27 mouse cellular contexts compared by ENCODE assay signal in genomic region chr1:74848946-74849345, GRCm38 (mm10). TPM values are rescaled to one million over a fixed set of nuclear protein-coding genes. Genes with fewer than 3 reads are reported as not detected.
DNase-seq lines count a peak whose midpoint lies in the region; ATAC-seq and TF ChIP-seq lines count a peak whose summit lies in the region.
"Had no signal": no experiment of that assay in that cellular context is flagged by ENCODE, and none has a peak within 500 bp of the region (broad histone marks: within the 10 kb centered on the region; RNA-seq: fewer than 3 reads in every experiment).

No protein-coding gene starts in this region.

- peaks cover 46% of the 10 kb centered on the region for H3K27me3 ChIP-seq in midbrain, embryonic 10.5 days (ENCODE audit: low read depth, poor library complexity, severe bottlenecking)
- H3K27me3 ChIP-seq in midbrain, embryonic 11.5 days (ENCODE audit: control insufficient read depth, insufficient read depth, low read length): no peaks in the 10 kb centered on the region
- peaks cover 61% of the 10 kb centered on the region for H3K27me3 ChIP-seq in forebrain, embryonic 10.5 days (ENCODE audit: poor library complexity, severe bottlenecking)
- peaks cover 3% of the 10 kb centered on the region; the same call in 1 of the 2 replicates for H3K27me3 ChIP-seq in stomach, postnatal 0 days (ENCODE audit: control insufficient read depth, insufficient read depth, low read length)

- H3K9ac ChIP-seq in midbrain, embryonic 11.5 days (ENCODE audit: low read length): no peak overlapping the region
- H3K9ac ChIP-seq in stomach, postnatal 0 days (ENCODE audit: low read length): no peak overlapping the region
- H3K9ac ChIP-seq: embryonic facial prominence, embryonic 12.5 days; forebrain, embryonic 12.5 days had no signal

- no peak for DNase-seq in left cerebral cortex, adult 2 months (ENCODE audit: extremely low spot score in 1 of 2, low spot score in 2 of 2)
- no peak for DNase-seq in left cerebral cortex, adult 8-10 months (ENCODE audit: low spot score in 2 of 2)
- no peak for DNase-seq in midbrain, embryonic 10.5 days (ENCODE audit: low spot score)
- DNase-seq in midbrain, embryonic 11.5 days (ENCODE audit: low spot score, missing footprints): no peak
- DNase-seq in brain, adult 2 months (ENCODE audit: low read depth, low spot score): peak; percentile 55
- no peak for DNase-seq in forebrain, embryonic 10.5 days (ENCODE audit: extremely low spot score, low spot score)
- DNase-seq in stomach, postnatal 0 days (ENCODE audit: low spot score): no peak
- DNase-seq: adrenal gland, adult 8-10 months; adrenal gland, postnatal 14 days; adrenal gland, postnatal 36 days; cerebellum, adult 11 months; cerebellum, adult 18-20 months; cerebellum, adult 8-10 months; cerebellum, adult 9-11 months; cerebellum, postnatal 14 days; cerebellum, postnatal 36 days had no signal

- TF ChIP-seq POLR2A in cortical plate, adult 2 months (IDR thresholded peaks at IDR 0.05; ENCODE audit: extremely low read depth, insufficient read depth, low read length): no peak

- no peak for ATAC-seq in midbrain, embryonic 11.5 days (ENCODE audit: low FRiP score)
- ATAC-seq in stomach, postnatal 0 days (ENCODE audit: low FRiP score, low TSS enrichment): no peak
- ATAC-seq: forebrain, embryonic 14.5 days; forebrain, embryonic 16.5 days had no signal

- no peak for TF ChIP-seq CTCF in left cerebral cortex, adult 2 months (IDR thresholded peaks at IDR 0.05)
- no peak for TF ChIP-seq CTCF in cortical plate, adult 2 months (IDR thresholded peaks at IDR 0.05; ENCODE audit: extremely low read depth, insufficient read depth, low read length)
- TF ChIP-seq CTCF in stomach, postnatal 0 days (IDR thresholded peaks at IDR 0.05; ENCODE audit: low read depth): no peak

- 63% methylated on average over 5 of the region's 5 CpGs for WGBS in midbrain, embryonic 10.5 days
- WGBS in midbrain, embryonic 11.5 days: 60% methylated on average over 5 of the region's 5 CpGs
- WGBS in forebrain, embryonic 10.5 days: 53% methylated on average over 5 of the region's 5 CpGs
- 60% methylated on average over 5 of the region's 5 CpGs for WGBS in stomach, postnatal 0 days

- peaks cover 56% of the 10 kb centered on the region for H3K4me1 ChIP-seq in midbrain, embryonic 10.5 days
- peaks cover 33% of the 10 kb centered on the region for H3K4me1 ChIP-seq in midbrain, embryonic 11.5 days (ENCODE audit: control insufficient read depth, insufficient read depth, low read length)
- H3K4me1 ChIP-seq in cortical plate, adult 2 months (ENCODE audit: control insufficient read depth, insufficient read depth, low read length): peaks cover 11% of the 10 kb centered on the region
- peaks cover 30% of the 10 kb centered on the region for H3K4me1 ChIP-seq in forebrain, embryonic 10.5 days
- H3K4me1 ChIP-seq in stomach, postnatal 0 days (replicated peaks; ENCODE audit: control insufficient read depth, insufficient read depth): no peaks in the 10 kb centered on the region
- H3K4me1 ChIP-seq: embryonic facial prominence, embryonic 12.5 days had no signal

- intact Hi-C loops in left cerebral cortex, adult 2 months (cut with DNase I): no loop called here

- no peaks in the 10 kb centered on the region for H3K9me3 ChIP-seq in midbrain, embryonic 10.5 days (replicated peaks)
- H3K9me3 ChIP-seq in midbrain, embryonic 11.5 days (ENCODE audit: control insufficient read depth, low read length): no peaks in the 10 kb centered on the region
- no peaks in the 10 kb centered on the region for H3K9me3 ChIP-seq in forebrain, embryonic 10.5 days
- no peaks in the 10 kb centered on the region for H3K9me3 ChIP-seq in stomach, postnatal 0 days (ENCODE audit: control insufficient read depth, low read length)
- H3K9me3 ChIP-seq: embryonic facial prominence, embryonic 10.5 days; embryonic facial prominence, embryonic 12.5 days; forebrain, embryonic 12.5 days had no signal

- H3K27ac ChIP-seq in left cerebral cortex, adult 2 months: peak overlapping the region; percentile 94
- 0 out of 2 replicates have a peak overlapping the region, but pooled peaks have one; percentile 55 for H3K27ac ChIP-seq in midbrain, embryonic 10.5 days (replicated peaks)
- H3K27ac ChIP-seq in midbrain, embryonic 11.5 days (ENCODE audit: low read depth, low read length): no peak overlapping the region
- H3K27ac ChIP-seq in cortical plate, adult 2 months (ENCODE audit: insufficient read depth, low read length): peak overlapping the region; percentile 85
- no peak overlapping the region for H3K27ac ChIP-seq in forebrain, embryonic 10.5 days
- H3K27ac ChIP-seq in stomach, postnatal 0 days (replicated peaks): no peak overlapping the region
- H3K27ac ChIP-seq: embryonic facial prominence, embryonic 10.5 days; embryonic facial prominence, embryonic 12.5 days; forebrain, embryonic 12.5 days had no signal

- no peak for TF ChIP-seq EP300 in stomach, postnatal 0 days (optimal IDR thresholded peaks at IDR 0.05)

- H3K4me3 ChIP-seq in left cerebral cortex, adult 2 months: no peak overlapping the region
- no peak overlapping the region for H3K4me3 ChIP-seq in midbrain, embryonic 10.5 days
- no peak overlapping the region for H3K4me3 ChIP-seq in midbrain, embryonic 11.5 days (ENCODE audit: low read depth, low read length)
- H3K4me3 ChIP-seq in cortical plate, adult 2 months (ENCODE audit: insufficient read depth, low read length): no peak overlapping the region
- no peak overlapping the region for H3K4me3 ChIP-seq in forebrain, embryonic 10.5 days
- H3K4me3 ChIP-seq in stomach, postnatal 0 days (ENCODE audit: low read depth, low read length): no peak overlapping the region
- H3K4me3 ChIP-seq: embryonic facial prominence, embryonic 10.5 days; embryonic facial prominence, embryonic 12.5 days; forebrain, embryonic 12.5 days had no signal

- H3K4me2 ChIP-seq in midbrain, embryonic 11.5 days: no peak overlapping the region
- no peak overlapping the region for H3K4me2 ChIP-seq in stomach, postnatal 0 days (replicated peaks; ENCODE audit: low read depth)
- H3K4me2 ChIP-seq: embryonic facial prominence, embryonic 12.5 days; forebrain, embryonic 12.5 days had no signal

- H3K36me3 ChIP-seq in midbrain, embryonic 10.5 days: no peaks in the 10 kb centered on the region
- no peaks in the 10 kb centered on the region for H3K36me3 ChIP-seq in midbrain, embryonic 11.5 days (ENCODE audit: control insufficient read depth, insufficient read depth, low read length)
- H3K36me3 ChIP-seq in forebrain, embryonic 10.5 days (replicated peaks): no peaks in the 10 kb centered on the region
- H3K36me3 ChIP-seq in stomach, postnatal 0 days (ENCODE audit: control insufficient read depth, insufficient read depth, low read length): no peaks in the 10 kb centered on the region
- H3K36me3 ChIP-seq: embryonic facial prominence, embryonic 10.5 days; embryonic facial prominence, embryonic 12.5 days; forebrain, embryonic 12.5 days had no signal

RNA-seq across cellular contexts. Expression of gene Cdk5r2, which starts 5.8 kb away (rescaled TPM):
- total RNA-seq in left cerebral cortex, adult 2 months (2021): 100 to 1,000 TPM; 365 to 389 TPM
- total RNA-seq in left cerebral cortex, adult 8-10 months (2022): 100 to 1,000 TPM; 264 to 303 (median 291) TPM
- polyA plus RNA-seq in midbrain, embryonic 10.5 days (2016; fragmentation: Nextera tagmentation; extraction: Ambion mirVana): 1.3 and 2.2 TPM in 2 replicates
- 5.7 and 5.8 TPM in 2 replicates for polyA plus RNA-seq in midbrain, embryonic 11.5 days (2014; fragmentation: Nextera tagmentation; extraction: Ambion mirVana)
- polyA plus RNA-seq in cortical plate, adult 2 months (2012; rRNA removed): 304 and 313 TPM in 2 replicates
- 0.22 and 0.25 TPM in 2 replicates for polyA plus RNA-seq in forebrain, embryonic 10.5 days (2016; fragmentation: Nextera tagmentation; extraction: Ambion mirVana)
- polyA plus RNA-seq in stomach, postnatal 0 days (2015; fragmentation: Nextera tagmentation; extraction: Ambion mirVana): 0.12 and 0.19 TPM in 2 replicates
- total RNA-seq: common myeloid progenitor, adult 5-6 weeks; MEL had no signal

RNA-seq across cellular contexts. Expression of gene Fev, which starts 36.3 kb away (rescaled TPM):
- not detected for total RNA-seq in left cerebral cortex, adult 2 months (2021)
- under 1 TPM in 1 of 4 experiments, not detected in 3; 0.37 TPM for total RNA-seq in left cerebral cortex, adult 8-10 months (2022)
- polyA plus RNA-seq in midbrain, embryonic 10.5 days (2016; fragmentation: Nextera tagmentation; extraction: Ambion mirVana): 0.36 TPM in 1 of 2 replicates, not detected in the other
- 0.41 and 0.69 TPM in 2 replicates for polyA plus RNA-seq in midbrain, embryonic 11.5 days (2014; fragmentation: Nextera tagmentation; extraction: Ambion mirVana)
- polyA plus RNA-seq in cortical plate, adult 2 months (2012; rRNA removed): not detected in 2 replicates
- polyA plus RNA-seq in forebrain, embryonic 10.5 days (2016; fragmentation: Nextera tagmentation; extraction: Ambion mirVana): not detected in 2 replicates
- 0.22 and 0.31 TPM in 2 replicates for polyA plus RNA-seq in stomach, postnatal 0 days (2015; fragmentation: Nextera tagmentation; extraction: Ambion mirVana)
- total RNA-seq: common myeloid progenitor, adult 5-6 weeks; ES-E14; MEL had no signal
- polyA plus RNA-seq: C2C12; embryonic facial prominence, embryonic 10.5 days; embryonic facial prominence, embryonic 14.5 days; forebrain, embryonic 12.5 days; forebrain, embryonic 14.5 days; forebrain, embryonic 16.5 days had no signal

RNA-seq across cellular contexts. Expression of gene Cryba2, which starts 44.0 kb away (rescaled TPM):
- total RNA-seq in left cerebral cortex, adult 2 months (2021): not detected
- under 1 TPM in 1 of 4 experiments, not detected in 3; 0.58 TPM for total RNA-seq in left cerebral cortex, adult 8-10 months (2022)
- 0.26 TPM in 1 of 2 replicates, not detected in the other for polyA plus RNA-seq in midbrain, embryonic 10.5 days (2016; fragmentation: Nextera tagmentation; extraction: Ambion mirVana)
- 0.19 TPM in 1 of 2 replicates, not detected in the other for polyA plus RNA-seq in midbrain, embryonic 11.5 days (2014; fragmentation: Nextera tagmentation; extraction: Ambion mirVana)
- 0.66 and 1.4 TPM in 2 replicates for polyA plus RNA-seq in cortical plate, adult 2 months (2012; rRNA removed)
- not detected in 2 replicates for polyA plus RNA-seq in forebrain, embryonic 10.5 days (2016; fragmentation: Nextera tagmentation; extraction: Ambion mirVana)
- 0.50 and 0.93 TPM in 2 replicates for polyA plus RNA-seq in stomach, postnatal 0 days (2015; fragmentation: Nextera tagmentation; extraction: Ambion mirVana)
- total RNA-seq: common myeloid progenitor, adult 5-6 weeks; ES-E14; MEL had no signal
- polyA plus RNA-seq: C2C12; embryonic facial prominence, embryonic 10.5 days; embryonic facial prominence, embryonic 14.5 days; forebrain, embryonic 12.5 days; forebrain, embryonic 14.5 days; forebrain, embryonic 16.5 days had no signal

RNA-seq across cellular contexts. Expression of gene Wnt10a, which starts 57.6 kb away (rescaled TPM):
- total RNA-seq in left cerebral cortex, adult 2 months (2021): 10 to 100 TPM; 15.0 to 18.2 TPM
- 10 to 100 TPM; 11.0 to 11.8 (median 11.2) TPM for total RNA-seq in left cerebral cortex, adult 8-10 months (2022)
- polyA plus RNA-seq in midbrain, embryonic 10.5 days (2016; fragmentation: Nextera tagmentation; extraction: Ambion mirVana): 0.85 and 1.3 TPM in 2 replicates
- 1.4 and 2.3 TPM in 2 replicates for polyA plus RNA-seq in midbrain, embryonic 11.5 days (2014; fragmentation: Nextera tagmentation; extraction: Ambion mirVana)
- 8.1 and 8.8 TPM in 2 replicates for polyA plus RNA-seq in cortical plate, adult 2 months (2012; rRNA removed)
- polyA plus RNA-seq in forebrain, embryonic 10.5 days (2016; fragmentation: Nextera tagmentation; extraction: Ambion mirVana): 0.65 and 0.92 TPM in 2 replicates
- 8.7 and 10.6 TPM in 2 replicates for polyA plus RNA-seq in stomach, postnatal 0 days (2015; fragmentation: Nextera tagmentation; extraction: Ambion mirVana)
- total RNA-seq: common myeloid progenitor, adult 5-6 weeks; MEL had no signal

Comparison
In these comparisons a context has a peak if more than half of its experiments do, and no peak if none do; other contexts are left out.
1. H3K27ac ChIP-seq: peak in left cerebral cortex, adult 2 months (single experiment), midbrain, embryonic 10.5 days (single experiment) and cortical plate, adult 2 months (single experiment); none in midbrain, embryonic 11.5 days (single experiment), forebrain, embryonic 10.5 days (single experiment) and stomach, postnatal 0 days (single experiment).
2. RNA of gene Cdk5r2, which starts 5.8 kb away (polyA plus RNA-seq): 304 to 313 TPM in cortical plate, adult 2 months; 5.7 to 5.8 TPM in midbrain, embryonic 11.5 days, 1.3 to 2.2 TPM in midbrain, embryonic 10.5 days, 0.22 to 0.25 TPM in forebrain, embryonic 10.5 days and 0.12 to 0.19 TPM in stomach, postnatal 0 days; every median in the first group is over 10 times any median in the second.